Mouse (Mus musculus) G1E (cell line): Measurements from ENCODE around the gene Gm9844. TPM values are rescaled to one million over a fixed set of nuclear protein-coding genes. Genes with fewer than 3 reads are reported as not detected.
"Not testable (repeated sequence)": the region's sequence is repeated elsewhere in the genome, so short reads cannot be mapped to it uniquely, and the experiment has no call there.

Source experiments
- ATAC-seq: 2 replicates; pipeline ENCODE4 v1.8.0; 2016; ENCODE audit warnings: mild to moderate bottlenecking; ENCODE audit not compliant: insufficient number of reproducible peaks, poor library complexity, low FRiP score, severe bottlenecking; ENCODE audit errors: extremely low read depth
- DNase-seq: peaks from one replicate; pipeline ENCODE4 v3.0.0; 2012; ENCODE audit warnings: low spot score
- H3K27me3 ChIP-seq: 2 replicates; pipeline ENCODE4 v1.6.1; 2012; ENCODE audit warnings: mild to moderate bottlenecking, low read length, inconsistent platforms; ENCODE audit not compliant: insufficient read depth
- H3K36me3 ChIP-seq: replicated peaks from 2 replicates; pipeline ENCODE3; 2012; ENCODE audit warnings: mild to moderate bottlenecking, inconsistent platforms
- H3K4me1 ChIP-seq: 2 replicates; pipeline ENCODE4 v1.6.1; 2012; ENCODE audit warnings: low read depth, low read length, inconsistent platforms, mixed read lengths; ENCODE audit not compliant: insufficient read depth
- H3K4me3 ChIP-seq: 2 replicates; pipeline ENCODE4 v1.5.1; 2012; ENCODE audit warnings: low read depth, mild to moderate bottlenecking, inconsistent platforms, low read length, moderate library complexity, mixed read lengths
- H3K9me3 ChIP-seq: replicated peaks from 2 replicates; pipeline ENCODE4 v1.6.1; 2012; ENCODE audit warnings: inconsistent platforms
- CTCF ChIP-seq: IDR thresholded peaks from 2 replicates; pipeline ENCODE4 v1.5.1; 2012; ENCODE audit warnings: low read depth, low read length, inconsistent platforms, mixed read lengths
- GATA1 ChIP-seq: IDR thresholded peaks from 2 replicates; pipeline ENCODE4 v1.6.1; 2012; ENCODE audit warnings: borderline replicate concordance, low read length, inconsistent platforms, mixed read lengths
- GATA2 ChIP-seq: IDR thresholded peaks from 2 replicates; pipeline ENCODE4 v1.6.1; 2012; ENCODE audit warnings: low read depth, low read length, inconsistent platforms, borderline replicate concordance
- POLR2AphosphoS5 ChIP-seq: IDR thresholded peaks from 2 replicates; pipeline ENCODE4 v1.6.1; 2012; ENCODE audit warnings: low read depth, low read length, inconsistent platforms; ENCODE audit not compliant: insufficient replicate concordance
- TAL1 ChIP-seq: conservative IDR thresholded peaks from 2 replicates; pipeline ENCODE4 v1.6.1; 2012; ENCODE audit warnings: low read depth, low read length, inconsistent platforms, mixed read lengths
- polyA plus RNA-seq: library from polyadenylated mRNA; stranded (reverse); fragments of >175 nt; gene quantifications from 2 replicates; pipeline ENCODE4 v1.2.3, GENCODE M21; 2012
- total RNA-seq, 2 experiments: library from RNA; stranded (forward) in 1 of 2; stranded (reverse) in 1 of 2; fragments of 200-1000 nt in 1 of 2; fragments of >200 nt in 1 of 2; fragmentation: Nextera tagmentation in 1 of 2; gene quantifications; 2 replicates each; pipeline ENCODE4 v1.2.3; 2014 to 2017

Gm9844 gene
- total and polyA plus RNA-seq, 3 experiments: 1.3 TPM; not detected in 2

- no peak overlapping the region for H3K4me3 ChIP-seq
- peaks cover under 1% of the 10 kb centered on the region; the same call in 1 of the 2 replicates for H3K27me3 ChIP-seq
- no peak for DNase-seq
- no peaks in the 10 kb centered on the region for H3K9me3 ChIP-seq
- ATAC-seq: no peak
- peaks cover 44% of the 10 kb centered on the region for H3K36me3 ChIP-seq
- H3K4me1 ChIP-seq: peaks cover 41% of the 10 kb centered on the region
- TF ChIP-seq CTCF (no peak), GATA2 (no peak), GATA1 (no peak), POLR2AphosphoS5 (peak; percentile 90; the same call in 1 of the 2 replicates)
Measured at GRCm38 (mm10) chr7:24892125-24892583, 30.1 kb downstream of the Gm9844 start.

DNA sequence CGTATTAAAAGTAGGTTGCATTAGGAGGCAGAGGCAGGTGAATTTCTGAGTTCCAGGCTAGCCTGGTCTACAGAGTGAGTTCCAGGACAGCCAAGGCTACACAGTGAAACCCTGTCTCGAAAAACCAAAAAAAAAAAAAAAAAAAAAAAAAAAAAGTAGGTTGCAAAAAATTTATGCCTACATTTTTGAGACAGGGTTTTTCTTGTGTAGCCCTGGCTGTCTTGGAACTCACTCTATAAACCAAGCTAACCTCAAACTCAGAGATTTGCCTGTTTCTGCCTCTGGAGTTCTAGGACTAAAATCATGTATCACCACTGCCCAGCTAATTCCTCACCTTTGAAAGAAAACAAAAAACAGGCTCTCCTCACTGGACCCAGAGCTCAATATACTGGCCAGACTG is 33.7 kb downstream of the Gm9844 start:
- H3K4me3 ChIP-seq, H3K36me3 ChIP-seq, H3K27me3 ChIP-seq, DNase-seq, ATAC-seq, H3K9me3 ChIP-seq: not testable (repeated sequence)
- H3K4me1 ChIP-seq: peaks cover 19% of the 10 kb centered on the region

GRCm38 (mm10) chr7:24896269-24896668 is 34.3 kb downstream of the Gm9844 start:
- Histone ChIP-seq H3K9me3 (no peaks in the 10 kb centered on the region), H3K36me3 (peaks cover 3% of the 10 kb centered on the region), H3K27me3 (peaks cover 6% of the 10 kb centered on the region), H3K4me1 (peaks cover 22% of the 10 kb centered on the region), H3K4me3 (no peak overlapping the region)
- TF ChIP-seq GATA1 (no peak), TAL1 (no peak), POLR2AphosphoS5 (no peak), GATA2 (no peak), CTCF (no peak)
- ATAC-seq (no peak), DNase-seq (no peak)

DNA sequence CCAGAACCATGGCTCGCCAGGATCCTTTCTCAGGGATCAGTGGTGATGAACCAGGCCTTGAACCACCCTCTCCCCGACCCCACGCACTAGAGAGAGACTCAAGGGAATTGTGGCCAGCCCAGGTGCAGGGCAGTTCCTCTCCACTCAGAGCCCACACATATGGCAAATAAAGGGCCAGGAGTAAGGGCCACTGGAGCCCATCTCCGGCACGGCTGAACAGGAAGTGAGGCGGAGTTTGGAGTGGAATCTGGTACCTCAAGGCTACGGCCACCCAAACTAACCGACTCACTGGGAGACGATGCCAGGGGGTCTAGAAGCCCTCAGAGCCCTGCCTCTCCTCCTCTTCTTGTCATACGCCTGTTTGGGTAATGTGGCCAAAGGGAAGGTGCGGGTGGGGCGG is 35.2 kb downstream of the Gm9844 start, which contains the start of gene Cd79a:
Gene Cd79a, plus strand, starts transcription at position 158 of the 400 bp plus-strand sequence.
- Histone ChIP-seq H3K36me3 (no peaks in the 10 kb centered on the region), H3K4me3 (no peak within 1 kb of the TSS), H3K27me3 (peaks cover 6% of the 10 kb centered on the region), H3K4me1 (peaks cover 26% of the 10 kb centered on the region), H3K9me3 (no peaks in the 10 kb centered on the region)
- TF ChIP-seq GATA2 (no peak), CTCF (no peak), POLR2AphosphoS5 (no peak), TAL1 (no peak), GATA1 (no peak)
- no peak for DNase-seq
- no peak for ATAC-seq

GRCm38 (mm10) chr7:24897959-24898358 is 35.9 kb downstream of the Gm9844 start:
- Histone ChIP-seq H3K36me3 (no peaks in the 10 kb centered on the region), H3K4me3 (no peak overlapping the region), H3K4me1 (peaks cover 31% of the 10 kb centered on the region), H3K27me3 (peaks cover 6% of the 10 kb centered on the region), H3K9me3 (no peaks in the 10 kb centered on the region)
- no peak for TF ChIP-seq POLR2AphosphoS5
- no peak for TF ChIP-seq GATA2
- TF ChIP-seq GATA1: no peak
- TF ChIP-seq TAL1: no peak
- TF ChIP-seq CTCF: no peak
- no peak for ATAC-seq
- DNase-seq: no peak

- no peak for TF ChIP-seq TAL1
- TF ChIP-seq POLR2AphosphoS5: no peak
- TF ChIP-seq GATA2: no peak
- TF ChIP-seq GATA1: no peak
- no peak for TF ChIP-seq CTCF
- DNase-seq: no peak
- ATAC-seq: no peak
- no peak overlapping the region for H3K4me3 ChIP-seq
- peaks cover 50% of the 10 kb centered on the region for H3K4me1 ChIP-seq
- H3K36me3 ChIP-seq: peaks cover 11% of the 10 kb centered on the region
- H3K27me3 ChIP-seq: peaks cover 6% of the 10 kb centered on the region
- no peaks in the 10 kb centered on the region for H3K9me3 ChIP-seq
Measured at GRCm38 (mm10) chr7:24901114-24901513, 39.1 kb downstream of the Gm9844 start.

GRCm38 (mm10) chr7:24901842-24902241 is 39.8 kb downstream of the Gm9844 start:
- Histone ChIP-seq H3K4me1 (peaks cover 57% of the 10 kb centered on the region), H3K9me3 (no peaks in the 10 kb centered on the region), H3K4me3 (no peak overlapping the region), H3K36me3 (peaks cover 19% of the 10 kb centered on the region), H3K27me3 (peaks cover 6% of the 10 kb centered on the region)
- no peak for DNase-seq
- no peak for ATAC-seq
- TF ChIP-seq TAL1 (no peak), CTCF (no peak), GATA1 (no peak), POLR2AphosphoS5 (no peak), GATA2 (no peak)
